Mouse (Mus musculus) mouse embryonic stem cell (cell line): ENCODE data around the gene Cfd.

Experiments used
- in situ Hi-C, 2 experiments: fragments of 300-500 bp; cut with MboI; formaldehyde crosslinking; loops; 1 replicate in 1 of 2; 3 replicates in 1 of 2; pipeline ENCODE4 v1.14.3; 2019 to 2020; ENCODE audit warnings: low sequenced_read_pairs in 2 of 2, low pct_unique_long_range_greater_than_20kb in 1 of 2, mixed read lengths in 1 of 2; ENCODE audit not compliant: unreplicated experiment in 1 of 2

Cfd gene

DNA sequence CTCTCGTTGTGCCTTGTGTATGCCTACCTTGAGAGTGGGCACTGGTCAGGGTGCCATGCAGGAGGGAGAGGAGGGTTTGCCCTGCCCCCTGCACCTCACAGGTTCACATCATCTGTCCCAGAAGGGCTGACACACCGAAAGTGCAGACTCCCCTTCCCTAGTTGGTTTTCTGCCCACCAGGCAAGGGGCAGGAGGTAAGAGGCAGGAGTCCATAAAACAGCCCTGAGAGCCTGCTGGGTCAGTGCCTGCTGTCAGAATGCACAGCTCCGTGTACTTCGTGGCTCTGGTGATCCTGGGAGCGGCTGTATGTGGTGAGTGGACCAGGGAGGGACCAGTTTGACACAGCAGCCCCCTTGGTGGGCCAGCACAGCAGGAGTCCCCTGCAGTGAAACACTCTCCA, at the start of gene Cfd:
Gene Cfd (plus strand): TSS at position 184 of the 400 bp plus-strand sequence.
- in situ Hi-C loops, result no loop called here

DNA sequence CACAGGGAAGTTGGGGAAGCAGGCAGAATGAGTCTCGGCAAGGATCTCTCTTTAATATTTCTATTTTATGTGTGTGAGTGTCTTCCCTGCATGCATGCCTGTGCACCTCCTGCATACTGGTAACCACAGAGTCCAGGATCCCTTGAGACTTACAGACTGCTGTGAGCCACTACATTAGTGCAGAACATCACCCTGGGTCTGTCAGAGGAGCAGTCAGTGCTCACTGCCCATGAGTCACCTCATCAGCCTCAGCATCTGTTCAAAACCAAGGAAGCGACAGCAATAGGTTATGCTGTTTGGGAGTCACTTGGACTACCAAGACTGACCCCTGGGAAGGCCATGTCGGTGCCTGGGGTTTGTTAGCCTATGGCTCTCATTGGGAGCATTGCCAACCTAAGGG, 48.3 kb upstream of the Cfd start:
- in situ Hi-C loops, result no loop called here

GRCm38 (mm10) chr10:79843476-79843875, 47.2 kb upstream of the Cfd start:
- in situ Hi-C loops, result no loop called here

DNA sequence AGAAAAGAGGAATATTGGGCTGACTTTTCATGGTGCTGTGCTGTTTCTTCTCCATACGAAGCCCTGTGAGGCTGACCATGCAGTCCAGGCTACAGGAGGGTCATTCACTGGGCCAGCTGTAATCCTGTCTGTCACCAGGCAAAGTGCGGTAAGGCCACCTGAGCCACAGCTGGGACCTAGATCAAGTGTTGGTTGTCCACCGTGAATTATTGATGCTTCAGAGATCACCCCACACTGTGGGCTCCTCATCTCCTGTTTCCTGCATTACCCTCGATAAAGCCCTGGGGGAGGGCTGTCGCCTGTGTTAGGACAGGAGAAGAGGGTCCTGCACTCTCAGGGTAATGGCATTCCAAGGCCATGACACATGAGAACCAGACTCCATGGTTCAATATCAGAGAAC, 44.1 kb upstream of the Cfd start:
- in situ Hi-C loops, result no loop called here

- in situ Hi-C loops, result no loop called here
Observed at GRCm38 (mm10) chr10:79849941-79850628, 40.6 kb upstream of the Cfd start.

DNA sequence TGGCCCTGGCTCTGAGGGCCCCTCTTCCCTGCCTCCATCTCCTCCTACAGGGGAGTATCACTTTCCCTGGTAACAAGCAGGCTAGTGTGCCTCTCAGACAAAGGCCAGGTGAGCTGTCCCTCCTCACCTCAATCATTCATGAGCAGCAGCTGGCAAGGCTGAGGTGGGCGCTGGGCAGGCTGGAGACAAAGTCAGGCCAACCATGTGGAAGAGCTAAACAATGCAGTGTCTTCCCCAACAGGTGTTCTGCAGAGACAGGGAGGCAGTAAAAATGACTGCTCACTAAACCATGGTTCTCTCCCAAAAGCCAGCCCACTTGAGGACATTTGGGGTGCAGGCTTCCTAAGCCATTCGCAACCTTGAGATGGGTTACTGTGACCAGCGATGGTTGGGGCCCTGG, 39.0 kb upstream of the Cfd start:
- in situ Hi-C loops, result no loop called here

- in situ Hi-C loops, result no loop called here
Observed at GRCm38 (mm10) chr10:79852107-79852789, 38.4 kb upstream of the Cfd start.

- in situ Hi-C loops, result no loop called here
Observed at GRCm38 (mm10) chr10:79852827-79853226, 37.8 kb upstream of the Cfd start.

DNA sequence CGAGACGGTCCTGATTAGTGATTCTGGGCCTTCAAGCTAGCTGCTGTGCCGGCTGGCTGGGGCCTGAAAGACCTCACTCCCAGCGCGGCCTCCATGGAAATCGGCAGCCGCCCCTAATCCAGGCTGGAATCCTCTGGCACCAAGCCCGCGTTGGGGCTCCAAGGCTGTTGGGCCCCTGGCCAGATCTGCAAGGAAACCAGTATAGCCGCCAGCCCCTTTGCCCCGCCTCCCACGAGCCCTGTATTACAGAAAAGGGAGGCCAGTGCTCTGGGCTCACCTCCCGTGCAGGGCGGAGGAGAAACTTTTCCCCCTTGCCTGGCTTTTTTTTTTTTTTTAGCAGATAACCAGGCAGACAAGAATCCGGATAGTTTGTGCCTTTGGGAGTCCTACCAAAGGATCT, 37.3 kb upstream of the Cfd start:
- in situ Hi-C loops, result no loop called here

- in situ Hi-C loops, result no loop called here
Observed at GRCm38 (mm10) chr10:79853860-79854795, 36.5 kb upstream of the Cfd start, which contains the start of gene Ptbp1. Gene Ptbp1 (plus strand): TSS chr10:79854427.

DNA sequence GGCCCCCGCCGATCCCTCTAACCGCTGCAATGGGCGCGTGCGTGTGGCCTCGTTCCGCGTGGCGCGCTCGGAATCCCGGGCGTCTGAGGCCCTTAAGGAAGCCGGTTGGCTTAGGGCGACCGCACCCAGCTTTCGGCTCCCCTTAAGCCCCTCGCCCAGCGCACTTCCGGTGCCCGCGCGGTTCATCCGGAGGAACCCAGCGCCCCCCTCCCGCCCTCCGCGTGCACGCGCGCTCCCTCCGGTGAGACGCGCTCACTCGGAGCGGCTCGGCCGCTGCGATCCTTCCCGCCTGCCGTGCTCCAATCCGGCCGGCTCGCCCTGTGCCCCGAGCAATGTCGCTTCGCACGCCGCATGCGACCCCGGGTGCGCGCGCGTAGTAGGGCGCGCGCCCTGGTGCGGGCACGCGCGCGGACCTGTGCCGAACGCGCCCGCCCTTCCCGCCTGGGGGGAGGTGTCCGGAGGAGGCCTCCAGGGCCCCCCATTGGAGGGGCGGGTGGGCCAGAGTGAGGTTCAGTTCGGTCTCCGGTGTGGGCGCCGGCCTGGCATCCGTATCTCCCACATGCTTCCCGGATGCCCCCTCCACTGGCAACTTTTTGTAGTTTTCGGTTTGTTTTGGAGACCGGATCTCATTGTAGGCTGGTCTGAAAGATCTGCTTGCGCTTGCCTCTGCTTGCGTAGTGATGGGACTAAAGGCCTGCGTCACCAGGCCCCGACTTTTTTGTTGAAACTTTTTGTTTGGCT, 35.7 kb upstream of the Cfd start:
- in situ Hi-C loops, result no loop called here

DNA sequence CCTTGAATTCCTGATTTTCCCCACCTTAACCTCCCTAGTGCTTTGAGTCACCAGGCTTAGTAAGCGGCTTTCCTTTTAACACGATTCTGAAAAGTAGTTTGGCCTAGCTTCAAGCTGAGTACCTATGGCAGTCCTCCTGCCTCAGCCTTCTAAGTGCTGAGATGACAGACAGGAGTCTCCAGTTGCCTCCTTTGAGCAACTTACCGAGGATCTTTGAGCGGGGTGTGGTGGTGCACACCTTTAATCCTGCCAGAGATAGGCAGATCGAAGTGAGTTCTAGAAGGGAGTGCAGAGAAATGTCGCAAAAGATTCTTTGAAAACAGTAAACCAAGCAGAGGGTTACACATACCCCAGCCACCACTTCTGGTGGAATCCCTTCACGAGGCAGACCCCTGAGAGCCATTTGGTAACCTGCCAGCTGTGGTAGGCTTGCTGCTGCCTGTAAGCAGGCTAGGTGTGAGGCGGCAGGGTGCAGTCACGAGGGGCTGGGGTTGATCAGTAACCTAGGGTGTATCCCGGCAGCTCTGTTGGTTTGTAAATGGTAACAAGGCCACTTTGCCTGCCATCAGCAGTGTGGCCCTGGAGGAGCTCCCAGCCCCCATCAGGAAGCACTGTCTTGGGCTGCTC, 35.0 kb upstream of the Cfd start:
- in situ Hi-C loops, result no loop called here

DNA sequence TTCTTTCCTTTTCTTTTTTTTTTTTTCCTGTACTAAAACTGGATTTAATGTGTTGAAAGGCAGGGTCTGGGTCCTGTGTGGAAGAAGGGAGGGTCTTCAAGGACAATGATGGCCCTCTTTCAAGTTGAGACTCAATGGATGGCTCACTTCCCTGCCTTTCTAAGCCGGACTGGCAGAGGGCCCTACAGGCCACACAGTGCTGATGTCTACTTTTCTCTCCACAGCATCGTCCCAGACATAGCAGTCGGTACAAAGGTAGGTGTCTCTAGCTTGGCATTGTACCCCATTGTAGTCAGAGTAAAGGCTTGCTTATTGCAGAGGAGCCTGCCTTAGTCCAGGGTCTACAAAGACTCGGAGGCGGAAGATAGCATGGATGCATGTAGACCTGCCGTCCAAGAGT, 34.4 kb upstream of the Cfd start:
- in situ Hi-C loops, result no loop called here

DNA sequence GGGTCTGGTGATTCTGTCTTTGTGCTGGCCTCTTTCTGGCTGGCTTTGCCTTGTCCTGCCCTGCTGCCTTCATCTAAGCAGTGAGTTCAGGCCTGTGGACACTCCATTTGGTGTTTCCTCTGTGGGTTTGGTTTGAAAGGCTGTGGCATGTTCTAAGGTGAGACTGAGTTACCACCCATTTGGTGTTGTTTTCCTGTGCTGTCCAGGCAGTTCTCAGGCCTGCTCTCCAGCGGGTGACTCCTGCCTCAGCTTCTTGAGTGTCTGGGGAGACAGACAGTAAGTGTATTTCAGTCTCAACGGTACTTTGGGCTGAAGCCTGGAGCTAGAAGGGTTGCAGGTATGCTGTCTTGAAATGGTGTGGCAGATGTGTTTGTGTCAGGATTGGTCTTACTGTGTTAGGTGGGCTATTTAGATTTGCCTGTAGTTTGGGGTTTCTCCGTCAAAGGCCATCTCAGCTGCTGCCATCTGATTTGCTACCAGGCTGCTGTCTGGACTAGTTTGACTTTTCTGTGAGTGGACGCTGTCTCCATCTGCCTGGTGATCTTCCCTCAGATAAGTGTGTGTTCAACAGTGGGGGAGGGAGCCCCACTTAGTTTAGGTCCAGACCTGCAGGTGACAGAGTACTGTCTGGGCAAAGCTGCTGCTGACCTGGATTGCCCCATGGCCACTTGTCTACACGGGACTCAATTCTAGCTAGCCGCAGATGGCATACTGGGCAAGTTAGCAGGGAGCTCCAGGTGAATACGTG, 33.8 kb upstream of the Cfd start:
- in situ Hi-C loops, result no loop called here

GRCm38 (mm10) chr10:79857452-79857811, 33.2 kb upstream of the Cfd start:
- in situ Hi-C loops, result no loop called here

- in situ Hi-C loops, result no loop called here
Observed at GRCm38 (mm10) chr10:79857894-79858293, 32.8 kb upstream of the Cfd start.

DNA sequence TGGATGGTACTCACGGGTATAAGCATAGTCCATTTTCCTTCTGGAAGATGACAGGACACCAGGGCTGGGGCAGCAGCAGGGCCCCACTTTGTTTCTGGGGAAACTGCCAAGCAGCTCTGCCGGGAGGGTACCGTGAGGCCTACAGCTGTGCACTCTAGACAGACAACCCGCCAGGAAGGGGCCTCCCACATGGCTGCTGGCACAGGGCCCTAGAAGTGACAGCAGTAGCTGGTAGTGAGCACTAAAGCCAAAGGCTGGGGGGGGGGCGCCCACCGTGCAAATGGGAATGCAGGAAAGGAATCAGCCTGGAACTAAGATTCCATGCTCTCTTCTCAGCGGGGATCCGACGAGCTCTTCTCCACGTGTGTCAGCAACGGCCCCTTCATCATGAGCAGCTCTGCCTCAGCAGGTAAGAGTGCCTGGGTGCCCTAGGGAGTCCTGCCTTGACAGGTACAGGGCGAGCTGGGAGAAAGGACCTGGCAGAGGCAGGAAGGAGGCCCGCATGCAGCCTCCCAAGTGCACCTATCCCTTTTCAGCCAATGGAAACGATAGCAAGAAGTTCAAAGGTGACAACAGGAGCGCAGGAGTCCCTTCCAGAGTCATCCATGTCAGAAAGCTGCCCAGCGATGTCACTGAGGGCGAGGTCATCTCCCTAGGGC, 32.1 kb upstream of the Cfd start:
- in situ Hi-C loops, result no loop called here
